Mouse (Mus musculus) embryonic facial prominence, embryonic 14.5 days (tissue): ENCODE results near the gene S100a5. TPM values are rescaled to one million over a fixed set of nuclear protein-coding genes. Genes with fewer than 3 reads are reported as not detected.

Experiments used
- ATAC-seq: fragments of 200-750 bp; cut with Nextera tagmentation; 2 replicates; pipeline ENCODE4 v1.8.0; 2017; ENCODE audit warnings: low read depth, moderate number of reproducible peaks, moderate TSS enrichment
- DNase-seq: peaks from one replicate; pipeline ENCODE4 v3.0.0-alpha.2; 2015; ENCODE audit warnings: low spot score
- H3K27ac ChIP-seq: fragments of 300-500 bp; sonication (generic); replicated peaks from 2 replicates; pipeline ENCODE4 v1.5.1; 2014; ENCODE audit warnings: low read depth, mild to moderate bottlenecking, low read length, moderate library complexity
- H3K27me3 ChIP-seq: fragments of 300-500 bp; sonication (generic); replicated peaks from 2 replicates; pipeline ENCODE4 v1.6.1; 2014; ENCODE audit warnings: low read length; ENCODE audit not compliant: control insufficient read depth, insufficient read depth
- H3K36me3 ChIP-seq: fragments of 300-500 bp; sonication (generic); 2 replicates; pipeline ENCODE4 v1.6.1; 2014; ENCODE audit warnings: low read length, mixed read lengths; ENCODE audit not compliant: control insufficient read depth, insufficient read depth
- H3K4me1 ChIP-seq: fragments of 300-500 bp; sonication (generic); 2 replicates; pipeline ENCODE4 v1.6.1; 2014; ENCODE audit warnings: antibody characterized with exemption, low read length; ENCODE audit not compliant: control insufficient read depth, insufficient read depth
- H3K4me2 ChIP-seq: fragments of 300-500 bp; sonication (generic); 2 replicates; pipeline ENCODE4 v1.6.1; 2014; ENCODE audit warnings: low read depth, mild to moderate bottlenecking, low read length, moderate library complexity, mixed read lengths
- H3K4me3 ChIP-seq: fragments of 300-500 bp; sonication (generic); 2 replicates; pipeline ENCODE4 v1.5.1; 2014; ENCODE audit warnings: low read depth, mild to moderate bottlenecking, low read length
- H3K9ac ChIP-seq: fragments of 300-500 bp; sonication (generic); 2 replicates; pipeline ENCODE4 v1.6.1; 2014; ENCODE audit warnings: low read depth, mild to moderate bottlenecking, low read length, moderate library complexity, mixed read lengths
- H3K9me3 ChIP-seq: fragments of 300-500 bp; sonication (generic); 2 replicates; pipeline ENCODE4 v1.6.1; 2016; ENCODE audit warnings: low read length; ENCODE audit not compliant: control insufficient read depth
- WGBS: fragments of 180-500 bp; shearing (Covaris S2); extraction: QIAGEN DNeasy Blood & Tissue Kit; methylation state at CpG from one replicate; pipeline ENCODE4 v1.1.7; 2014; 5-methylcytosine and 5-hydroxymethylcytosine counted together
- polyA plus RNA-seq: library from polyadenylated mRNA; unstranded; fragments of >200 nt; fragmentation: Nextera tagmentation; extraction: Ambion mirVana; gene quantifications from 2 replicates; pipeline ENCODE4 v1.2.1, GENCODE M21; 2014

The S100a5 gene
- polyA plus RNA-seq, 1 experiment from 2014 or later = 1.6 TPM

GRCm38 (mm10) chr3:90594466-90594865 lies 13.9 kb upstream of the S100a5 start:
- no peaks in the 10 kb centered on the region for H3K4me1 ChIP-seq
- H3K4me2 ChIP-seq = no peak overlapping the region
- H3K36me3 ChIP-seq = no peaks in the 10 kb centered on the region
- 38% methylated on average over 1 of the region's 1 CpGs for WGBS
- no peak overlapping the region for H3K4me3 ChIP-seq
- H3K9me3 ChIP-seq = no peaks in the 10 kb centered on the region
- no peaks in the 10 kb centered on the region for H3K27me3 ChIP-seq
- DNase-seq (no peak), ATAC-seq (no peak)
- no peak overlapping the region for H3K27ac ChIP-seq
- H3K9ac ChIP-seq = no peak overlapping the region

- Histone ChIP-seq H3K36me3 (no peaks in the 10 kb centered on the region), H3K9me3 (no peaks in the 10 kb centered on the region), H3K9ac (no peak overlapping the region), H3K4me1 (no peaks in the 10 kb centered on the region), H3K4me3 (no peak overlapping the region), H3K27ac (no peak overlapping the region), H3K4me2 (no peak overlapping the region), H3K27me3 (no peaks in the 10 kb centered on the region)
- DNase-seq (no peak), ATAC-seq (no peak)
- WGBS = 80% methylated on average over 5 of the region's 5 CpGs
Observed at GRCm38 (mm10) chr3:90595556-90595955, 12.8 kb upstream of the S100a5 start.

GRCm38 (mm10) chr3:90596810-90597209 lies 11.5 kb upstream of the S100a5 start:
- Histone ChIP-seq H3K27ac (no peak overlapping the region), H3K4me3 (no peak overlapping the region), H3K9ac (no peak overlapping the region), H3K4me2 (no peak overlapping the region), H3K4me1 (no peaks in the 10 kb centered on the region; the same call in 1 of the 2 replicates), H3K27me3 (no peaks in the 10 kb centered on the region), H3K9me3 (no peaks in the 10 kb centered on the region), H3K36me3 (no peaks in the 10 kb centered on the region)
- DNase-seq (no peak), ATAC-seq (no peak)
- 85% methylated on average over 6 of the region's 6 CpGs for WGBS

- Histone ChIP-seq H3K9me3 (no peaks in the 10 kb centered on the region), H3K4me2 (no peak overlapping the region), H3K9ac (no peak overlapping the region), H3K27me3 (no peaks in the 10 kb centered on the region), H3K4me3 (no peak overlapping the region), H3K36me3 (no peaks in the 10 kb centered on the region), H3K27ac (no peak overlapping the region), H3K4me1 (peaks cover under 1% of the 10 kb centered on the region)
- no peak for ATAC-seq
- 27% methylated on average over 6 of the region's 6 CpGs for WGBS
- DNase-seq = no peak
Observed at GRCm38 (mm10) chr3:90597736-90598135, 10.6 kb upstream of the S100a5 start.

- no peaks in the 10 kb centered on the region for H3K36me3 ChIP-seq
- no peak overlapping the region for H3K4me3 ChIP-seq
- ATAC-seq (no peak), DNase-seq (no peak)
- H3K27ac ChIP-seq = no peak overlapping the region
- WGBS = 75% methylated on average over 4 of the region's 4 CpGs
- no peaks in the 10 kb centered on the region for H3K27me3 ChIP-seq
- no peak overlapping the region for H3K4me2 ChIP-seq
- H3K9ac ChIP-seq = no peak overlapping the region
- H3K9me3 ChIP-seq = no peaks in the 10 kb centered on the region
- H3K4me1 ChIP-seq = peaks cover 5% of the 10 kb centered on the region
Observed at GRCm38 (mm10) chr3:90598212-90598611, 10.1 kb upstream of the S100a5 start.

GRCm38 (mm10) chr3:90599401-90599800 lies 8.9 kb upstream of the S100a5 start:
- ATAC-seq = no peak
- H3K4me1 ChIP-seq = peaks cover 15% of the 10 kb centered on the region
- WGBS = 75% methylated on average over 3 of the region's 3 CpGs

GRCm38 (mm10) chr3:90600036-90600435 lies 8.3 kb upstream of the S100a5 start:
- 69% methylated on average over 4 of the region's 6 CpGs for WGBS
- Histone ChIP-seq H3K36me3 (no peaks in the 10 kb centered on the region), H3K4me1 (peaks cover 22% of the 10 kb centered on the region)

More at GRCm38 (mm10) chr3:90599401-90599800, 8.9 kb upstream of the S100a5 start:
- DNase-seq = no peak
- Histone ChIP-seq H3K9me3 (no peaks in the 10 kb centered on the region), H3K27ac (no peak overlapping the region), H3K4me2 (no peak overlapping the region), H3K9ac (no peak overlapping the region), H3K4me3 (no peak overlapping the region), H3K27me3 (no peaks in the 10 kb centered on the region), H3K36me3 (no peaks in the 10 kb centered on the region)

GRCm38 (mm10) chr3:90600458-90601195 lies 7.7 kb upstream of the S100a5 start:
- Histone ChIP-seq H3K4me2 (no peak overlapping the region), H3K27me3 (no peaks in the 10 kb centered on the region), H3K4me1 (peaks cover 28% of the 10 kb centered on the region), H3K27ac (no peak overlapping the region), H3K9ac (no peak overlapping the region), H3K4me3 (no peak overlapping the region), H3K36me3 (no peaks in the 10 kb centered on the region), H3K9me3 (no peaks in the 10 kb centered on the region)
- no peak for ATAC-seq
- 76% methylated on average over 8 of the region's 8 CpGs for WGBS
- DNase-seq = no peak

More at GRCm38 (mm10) chr3:90600036-90600435, 8.3 kb upstream of the S100a5 start:
- ATAC-seq = no peak
- H3K4me3 ChIP-seq = no peak overlapping the region
- H3K27me3 ChIP-seq = no peaks in the 10 kb centered on the region
- H3K4me2 ChIP-seq = no peak overlapping the region
- H3K9me3 ChIP-seq = no peaks in the 10 kb centered on the region
- H3K9ac ChIP-seq = no peak overlapping the region
- no peak for DNase-seq
- no peak overlapping the region for H3K27ac ChIP-seq
